Mouse (Mus musculus) lung, adult 2 months (tissue): ENCODE results near the gene Ugt1a10.

Experiments used
- CTCF ChIP-seq: fragments of 200-500 bp; IDR thresholded peaks from 2 replicates; pipeline ENCODE4 v1.5.1; 2011; ENCODE audit warnings: mild to moderate bottlenecking, low read length, control low read depth; ENCODE audit not compliant: insufficient read depth
- POLR2A ChIP-seq: fragments of 200-500 bp; IDR thresholded peaks from 2 replicates; pipeline ENCODE4 v1.6.1; 2011; ENCODE audit warnings: low read depth, mild to moderate bottlenecking, control low read depth, low read length, borderline replicate concordance; ENCODE audit errors: extremely low read depth

DNA sequence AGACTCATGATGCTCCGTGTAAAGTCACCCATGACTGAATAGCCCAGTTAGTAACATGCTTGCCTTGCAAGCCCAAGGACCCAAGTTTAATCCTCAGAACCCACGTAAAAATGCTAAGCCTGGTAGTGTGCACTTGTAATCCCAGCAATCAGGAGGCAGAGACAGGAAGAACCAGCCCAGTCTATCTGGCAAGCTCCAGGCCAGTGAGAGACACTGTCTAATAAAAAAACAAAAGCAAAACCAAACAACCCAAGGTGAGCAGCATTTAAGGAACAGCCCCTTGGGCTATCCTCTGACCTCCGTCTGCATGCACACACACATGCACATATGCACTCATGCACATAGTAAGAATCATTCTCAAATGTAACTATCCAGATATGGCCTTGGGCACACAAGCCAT is 174.4 kb downstream of the Ugt1a10 start:
- no peak for TF ChIP-seq CTCF
- TF ChIP-seq POLR2A, result no peak
